Mouse (Mus musculus) Patski (cell line): ENCODE results near the gene Rit1. TPM values are rescaled to one million over a fixed set of nuclear protein-coding genes. Genes with fewer than 3 reads are reported as not detected.
A peak's percentile ranks its signal among the peaks of the same experiment; 100 is the strongest.

Source experiments
- ATAC-seq: fragments of 100-300 bp; one replicate; pipeline ENCODE4 v1.8.0; 2021
- CTCF ChIA-PET: fragments of 350-600 bp; sonication (Branson Sonifier 250); formaldehyde crosslinking; loops from one replicate; lab custom pipeline; 2022; ENCODE audit warnings: inconsistent platforms; lab: Charles Lee
- POLR2A ChIA-PET: fragments of 350-600 bp; sonication (Branson Sonifier 250); formaldehyde crosslinking; loops from one replicate; lab custom pipeline; 2022; ENCODE audit warnings: antibody characterized with exemption, inconsistent platforms; lab: Charles Lee
- DNase-seq: peaks from one replicate; pipeline ENCODE4 v3.0.0-alpha.2; 2011; ENCODE audit warnings: low read depth, low spot score
- H3K27me3 ChIP-seq: fragments of 371-371 bp; one replicate; pipeline ENCODE4 v1.5.1; 2021
- CTCF ChIP-seq: fragments of 100-300 bp; IDR thresholded peaks from one replicate; pipeline ENCODE4 v1.5.1; 2021
- in situ Hi-C: fragments of 300-500 bp; cut with MboI; formaldehyde crosslinking; loops from 3 replicates; pipeline ENCODE4 v1.11.1; 2018; ENCODE audit warnings: low pct_unique_long_range_greater_than_20kb, mixed read lengths
- polyA plus RNA-seq: library from polyadenylated mRNA; unstranded; gene quantifications from one replicate; pipeline ENCODE4 v1.2.3, GENCODE M21; 2021

Gene Rit1
- polyA plus RNA-seq = 82.7 TPM

DNA sequence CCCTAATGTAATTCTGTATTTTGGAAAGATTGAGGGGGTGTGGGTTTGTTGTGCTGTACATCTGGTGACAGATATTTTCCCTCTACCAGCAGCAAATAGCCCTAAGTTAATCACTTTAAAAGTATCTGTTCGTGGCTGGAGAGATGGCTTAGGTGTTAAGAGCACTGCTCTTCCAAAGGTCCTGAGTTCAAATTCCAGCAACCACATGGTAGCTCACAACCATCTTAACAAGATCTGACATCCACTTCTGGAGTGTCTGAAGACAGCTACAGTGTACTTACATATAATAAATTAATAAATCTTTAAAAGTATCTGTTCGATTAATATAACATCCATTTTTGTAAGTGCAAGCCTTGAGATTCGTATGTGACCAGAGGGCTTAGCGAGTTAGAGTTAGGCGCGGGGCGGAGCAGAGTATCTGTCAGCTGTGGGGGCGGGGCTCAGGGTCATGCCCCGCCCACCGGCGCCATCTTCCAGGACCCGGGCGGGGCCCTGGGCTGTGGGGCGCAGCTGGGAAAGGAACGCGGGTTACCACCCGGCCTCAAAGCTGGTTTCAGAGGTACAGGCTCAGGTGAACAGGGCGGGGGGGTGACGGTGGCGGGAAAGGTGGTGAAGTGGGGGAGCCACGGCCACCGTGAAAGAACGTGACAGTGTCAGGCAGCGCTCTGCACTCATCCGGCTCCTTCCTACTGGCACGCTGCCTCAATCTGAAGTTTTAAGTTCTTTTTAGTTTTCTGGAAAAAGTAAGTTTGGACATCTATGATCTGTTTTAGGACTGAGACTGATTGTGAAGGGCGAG lies at the start of gene Rit1:
TSS of gene Rit1 (plus strand) at position 440 of the 799 bp plus-strand sequence.
- no peak for DNase-seq
- peak; percentile 78 for ATAC-seq
- in situ Hi-C loops = no loop called here
- H3K27me3 ChIP-seq = no peaks in the 10 kb centered on the region
- ChIA-PET POLR2A (interaction anchor here (0.6 to 1.8 kb wide), 5 partner anchors 10 to 202 kb away, joined by 3 to 6 read pairs (median 3); no protein-coding TSS in a partner anchor), CTCF (interaction anchor here (1.1 to 9.9 kb wide), 4 partner anchors 16 to 40 kb away, joined by 3 to 92 read pairs (median 4); no protein-coding TSS in a partner anchor)
- TF ChIP-seq CTCF = no peak

- CTCF ChIA-PET = interaction anchor here (0.6 to 2.8 kb wide), 24 partner anchors 8 to 262 kb away, joined by 3 to 16 read pairs (median 4); partner anchors contain the start of genes Khdc4 and Rit1
- DNase-seq = no peak
- in situ Hi-C loops = loop anchor here (5.0 to 25.0 kb wide), 3 partner anchors 70 to 535 kb away; partner anchors contain the start of genes Gba and Thbs3
- no peaks in the 10 kb centered on the region for H3K27me3 ChIP-seq
- peak; percentile 74 for ATAC-seq
- POLR2A ChIA-PET = interaction anchor here (1.7 kb wide), 1 partner anchor 9 kb away, joined by 5 read pairs; the partner anchor contains the start of gene Khdc4
- no peak for TF ChIP-seq CTCF
Measured at GRCm38 (mm10) chr3:88677399-88677798, 39.2 kb upstream of the Rit1 start.

GRCm38 (mm10) chr3:88683814-88684213 lies 32.8 kb upstream of the Rit1 start:
- POLR2A ChIA-PET = no interaction called here

GRCm38 (mm10) chr3:88684236-88684979 lies 32.2 kb upstream of the Rit1 start:
- no peak for TF ChIP-seq CTCF
- no peaks in the 10 kb centered on the region for H3K27me3 ChIP-seq
- ChIA-PET CTCF (interaction anchor here (0.8 to 2.3 kb wide), 5 partner anchors 8 to 99 kb away, joined by 3 to 11 read pairs (median 5); no protein-coding TSS in a partner anchor), POLR2A (interaction anchor here (0.6 to 0.9 kb wide), 2 partner anchors 22 to 61 kb away, joined by 3 read pairs; no protein-coding TSS in a partner anchor)
- DNase-seq (no peak), ATAC-seq (no peak)
- in situ Hi-C loops = loop anchor here (25.0 kb wide), 1 partner anchor 528 kb away; the partner anchor contains the start of genes Gba and Thbs3

More at GRCm38 (mm10) chr3:88683814-88684213, 32.8 kb upstream of the Rit1 start:
- ATAC-seq = no peak
- in situ Hi-C loops = loop anchor here (25.0 kb wide), 1 partner anchor 528 kb away; the partner anchor contains the start of genes Gba and Thbs3
- no peak for TF ChIP-seq CTCF
- CTCF ChIA-PET = interaction anchor here (0.7 kb wide), 1 partner anchor 76 kb away, joined by 3 read pairs; no protein-coding TSS in a partner anchor
- H3K27me3 ChIP-seq = no peaks in the 10 kb centered on the region
- DNase-seq = no peak

- in situ Hi-C loops = loop anchor here (25.0 kb wide), 1 partner anchor 527 kb away; the partner anchor contains the start of genes Gba and Thbs3
- CTCF ChIA-PET = interaction anchor here (0.8 to 2.3 kb wide), 7 partner anchors 9 to 99 kb away, joined by 3 to 11 read pairs (median 3); no protein-coding TSS in a partner anchor
- DNase-seq (peak; percentile 99), ATAC-seq (peak; percentile 95)
- H3K27me3 ChIP-seq = no peaks in the 10 kb centered on the region
- no peak for TF ChIP-seq CTCF
- POLR2A ChIA-PET = interaction anchor here (0.6 to 1.3 kb wide), 7 partner anchors 9 to 63 kb away, joined by 3 to 5 read pairs (median 3); no protein-coding TSS in a partner anchor
Measured at GRCm38 (mm10) chr3:88684980-88685941, 31.4 kb upstream of the Rit1 start, which contains the start of gene Khdc4. Gene Khdc4 (plus strand): TSS chr3:88685803.

DNA sequence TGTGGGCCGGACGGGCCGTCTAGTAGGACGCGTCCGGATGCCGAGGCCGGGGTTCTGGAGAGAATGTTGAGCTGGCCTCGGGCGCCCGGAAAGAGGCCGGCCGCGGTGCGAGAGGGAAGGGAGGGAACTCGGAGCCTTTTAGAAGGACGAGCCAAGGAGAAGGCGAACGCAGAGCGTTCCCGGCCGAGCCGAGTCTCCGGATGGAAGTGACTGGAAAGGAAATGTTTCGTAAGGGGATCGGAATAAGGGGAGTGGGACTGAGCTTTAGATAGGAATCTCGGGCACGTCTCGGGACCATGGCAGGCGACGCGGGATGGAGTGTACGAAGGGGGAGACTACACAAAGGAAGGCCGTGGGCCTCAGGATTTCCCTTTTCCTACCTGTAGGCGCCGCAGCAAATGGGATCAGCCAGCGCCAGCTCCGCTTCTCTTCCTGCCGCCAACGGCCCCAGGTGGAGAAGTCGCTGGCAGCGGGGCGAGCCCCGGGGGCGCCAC lies 30.6 kb upstream of the Rit1 start:
- in situ Hi-C loops = loop anchor here (25.0 kb wide), 1 partner anchor 526 kb away; the partner anchor contains the start of genes Gba and Thbs3
- POLR2A ChIA-PET = interaction anchor here (0.7 to 1.3 kb wide), 6 partner anchors 10 to 70 kb away, joined by 3 to 5 read pairs (median 3); no protein-coding TSS in a partner anchor
- no peaks in the 10 kb centered on the region for H3K27me3 ChIP-seq
- CTCF ChIA-PET = interaction anchor here (0.8 to 2.3 kb wide), 4 partner anchors 10 to 53 kb away, joined by 3 to 11 read pairs (median 4); no protein-coding TSS in a partner anchor
- no peak for TF ChIP-seq CTCF
- DNase-seq = no peak
- peak; percentile 51 for ATAC-seq

DNA sequence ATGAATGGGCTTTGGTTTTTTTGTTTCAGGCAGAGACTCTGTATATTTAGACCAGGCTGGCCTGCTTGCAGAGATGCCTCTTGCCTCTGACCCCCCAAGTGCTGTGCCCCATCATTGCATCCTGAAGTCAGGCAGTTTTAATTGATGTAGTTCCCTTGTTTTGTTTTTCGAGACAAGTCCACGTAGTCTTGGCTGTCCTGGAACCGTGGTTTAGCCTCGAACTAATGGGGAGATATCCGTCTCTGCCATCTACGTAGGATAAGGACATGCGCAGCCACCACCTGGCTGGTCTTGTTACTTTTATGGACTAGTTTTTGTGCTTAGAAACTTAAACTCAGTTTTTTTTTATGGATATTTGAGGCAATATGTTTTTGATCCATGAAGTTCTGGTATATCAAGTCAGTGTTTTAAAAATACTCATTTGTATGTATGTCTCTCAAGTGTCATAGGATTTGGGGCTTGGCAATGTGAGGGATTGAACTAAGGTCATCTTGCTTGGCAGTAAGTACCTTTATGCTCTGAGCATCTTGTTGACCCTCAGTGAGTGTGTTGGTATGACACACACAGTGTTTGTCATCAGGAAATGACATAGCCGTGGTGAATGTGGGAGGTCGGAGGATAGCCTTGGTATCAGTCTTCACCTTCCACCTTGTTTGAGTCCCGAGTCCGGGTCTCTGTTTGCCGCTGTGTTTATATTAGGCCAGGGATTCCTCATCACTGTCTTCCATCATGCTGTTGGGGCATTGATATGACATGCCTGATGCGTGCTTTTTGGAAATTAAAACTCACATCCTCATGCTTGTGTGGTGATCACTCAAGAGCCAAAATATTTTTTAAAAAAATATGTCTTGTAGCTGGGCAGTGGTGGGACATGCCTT lies 29.7 kb upstream of the Rit1 start:
- no peak for TF ChIP-seq CTCF
- in situ Hi-C loops = loop anchor here (25.0 kb wide), 1 partner anchor 525 kb away; the partner anchor contains the start of genes Gba and Thbs3
- CTCF ChIA-PET = interaction anchor here (0.7 to 2.1 kb wide), 4 partner anchors 10 to 169 kb away, joined by 3 to 6 read pairs (median 4); no protein-coding TSS in a partner anchor
- no peaks in the 10 kb centered on the region for H3K27me3 ChIP-seq
- DNase-seq (no peak), ATAC-seq (no peak)
- POLR2A ChIA-PET = interaction anchor here (0.7 to 1.3 kb wide), 5 partner anchors 11 to 69 kb away, joined by 3 to 5 read pairs (median 3); no protein-coding TSS in a partner anchor
